Mouse (Mus musculus): ENCODE measurements around the gene Hist1h1d.

- TF ChIP-seq CTCF (IDR thresholded peaks at IDR 0.05; ENCODE audit: insufficient read depth, low read length) (no peak), POLR2A (IDR thresholded peaks at IDR 0.05; ENCODE audit: borderline replicate concordance, extremely low read depth, low read depth, low read length) (no peak)
Observed at GRCm38 (mm10) chr13:23529480-23530165, 23.4 kb upstream of the Hist1h1d start.

Data from lung, adult 2 months (tissue).